Mouse (Mus musculus) liver, embryonic 11.5 days (tissue): Measurements from ENCODE around the gene Aatf. TPM values are rescaled to one million over a fixed set of nuclear protein-coding genes. Genes with fewer than 3 reads are reported as not detected.

Experiments
- ATAC-seq: fragments of 200-750 bp; cut with Nextera tagmentation; replicated peaks from 2 replicates; pipeline ENCODE4 v1.8.0; 2017; ENCODE audit warnings: moderate number of reproducible peaks, mild to moderate bottlenecking, moderate TSS enrichment, moderate library complexity; ENCODE audit not compliant: low FRiP score
- DNase-seq: peaks from one replicate; pipeline ENCODE4 v3.0.0-alpha.2; 2017; ENCODE audit warnings: low spot score
- H3K27ac ChIP-seq: fragments of 300-500 bp; sonication (generic); 2 replicates; pipeline ENCODE4 v1.5.1; 2014; ENCODE audit warnings: mild to moderate bottlenecking, low read depth, low read length, control low read depth
- H3K27me3 ChIP-seq: fragments of 300-500 bp; sonication (generic); replicated peaks from 2 replicates; pipeline ENCODE4 v1.6.1; 2014; ENCODE audit warnings: low read length, mixed read lengths; ENCODE audit not compliant: control insufficient read depth, insufficient read depth
- H3K36me3 ChIP-seq: fragments of 300-500 bp; sonication (generic); 2 replicates; pipeline ENCODE4 v1.6.1; 2014; ENCODE audit warnings: mild to moderate bottlenecking, low read length, moderate library complexity, mixed read lengths; ENCODE audit not compliant: control insufficient read depth, insufficient read depth
- H3K4me1 ChIP-seq: fragments of 300-500 bp; sonication (generic); replicated peaks from 2 replicates; pipeline ENCODE4 v1.6.1; 2014; ENCODE audit warnings: low read length, mixed read lengths; ENCODE audit not compliant: control insufficient read depth, insufficient read depth
- H3K4me2 ChIP-seq: fragments of 300-500 bp; sonication (generic); 2 replicates; pipeline ENCODE4 v1.6.1; 2014; ENCODE audit warnings: mild to moderate bottlenecking, control low read depth, moderate library complexity
- H3K4me3 ChIP-seq: fragments of 300-500 bp; sonication (generic); 2 replicates; pipeline ENCODE4 v1.5.1; 2014; ENCODE audit warnings: low read depth, low read length, control low read depth
- H3K9ac ChIP-seq: fragments of 300-500 bp; sonication (generic); 2 replicates; pipeline ENCODE4 v1.6.1; 2014; ENCODE audit warnings: low read depth, low read length, control low read depth
- H3K9me3 ChIP-seq: fragments of 300-500 bp; sonication (generic); 2 replicates; pipeline ENCODE4 v1.6.1; 2016; ENCODE audit warnings: low read length, inconsistent platforms, mixed read lengths; ENCODE audit not compliant: control insufficient read depth
- WGBS: fragments of 180-500 bp; shearing (Covaris S2); extraction: QIAGEN DNeasy Blood & Tissue Kit; methylation state at CpG from one replicate; pipeline ENCODE4 v1.1.7; 2014; 5-methylcytosine and 5-hydroxymethylcytosine counted together
- polyA plus RNA-seq: library from polyadenylated mRNA; unstranded; fragments of >200 nt; fragmentation: Nextera tagmentation; extraction: Ambion mirVana; gene quantifications from 2 replicates; pipeline ENCODE4 v1.2.1, GENCODE M21; 2014

The Aatf gene
- polyA plus RNA-seq, 1 experiment from 2014 or later: 87.6 TPM

DNA sequence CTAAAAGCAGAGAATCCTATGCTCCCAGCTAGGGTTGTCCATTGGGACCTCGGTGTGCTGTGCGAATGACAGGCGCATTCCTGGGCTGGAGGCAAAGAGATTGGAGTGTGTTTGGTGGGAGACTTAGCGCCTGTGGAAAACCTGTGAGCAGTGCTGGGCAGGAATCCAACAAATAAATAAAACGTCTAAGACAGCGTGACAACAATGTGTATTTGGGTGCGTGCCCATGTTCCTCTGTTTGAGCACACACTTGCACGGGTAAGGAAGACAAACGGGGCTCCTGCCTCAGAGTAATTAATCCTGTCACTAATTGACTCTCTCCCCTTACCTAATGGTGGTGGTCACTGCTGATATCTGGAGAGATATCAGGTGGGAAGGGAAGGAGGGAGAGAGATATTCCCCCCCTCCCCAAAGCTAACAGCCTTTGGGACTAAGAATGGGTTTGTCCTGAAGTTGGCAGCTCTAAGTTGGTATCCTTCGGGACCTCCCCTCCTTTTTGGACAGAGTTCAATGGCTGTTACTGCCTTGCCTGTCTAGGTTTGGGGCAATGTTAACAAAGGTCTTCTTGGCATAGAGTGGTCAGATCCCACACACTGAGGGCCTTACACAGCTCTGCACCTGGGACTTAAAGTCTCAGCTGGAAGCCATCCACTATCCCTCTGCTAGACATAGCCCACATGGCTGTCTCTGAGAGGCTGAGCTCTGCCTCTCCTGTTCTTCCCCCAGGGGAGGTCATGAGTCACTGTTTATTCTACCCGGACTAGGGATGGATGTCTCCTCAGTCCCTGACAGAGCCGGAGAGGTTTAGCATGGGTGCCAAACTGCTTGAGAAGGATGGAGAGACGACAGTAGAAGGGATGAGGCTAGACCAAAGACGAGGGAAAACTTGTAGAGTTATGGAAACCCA lies 16.7 kb upstream of the Aatf start:
- H3K36me3 ChIP-seq: no peaks in the 10 kb centered on the region
- 16% methylated on average over 14 of the region's 14 CpGs for WGBS
- H3K9me3 ChIP-seq: no peaks in the 10 kb centered on the region
- no peak overlapping the region for H3K9ac ChIP-seq
- no peaks in the 10 kb centered on the region for H3K4me1 ChIP-seq
- ATAC-seq: no peak
- DNase-seq: no peak
- H3K4me3 ChIP-seq: no peak overlapping the region
- peaks cover 91% of the 10 kb centered on the region for H3K27me3 ChIP-seq
- no peak overlapping the region for H3K27ac ChIP-seq
- H3K4me2 ChIP-seq: no peak overlapping the region

GRCm38 (mm10) chr11:84529143-84529755 lies 15.9 kb upstream of the Aatf start:
- H3K9me3 ChIP-seq: no peaks in the 10 kb centered on the region
- H3K36me3 ChIP-seq: no peaks in the 10 kb centered on the region
- H3K9ac ChIP-seq: no peak overlapping the region
- WGBS: 3% methylated on average over 24 of the region's 24 CpGs
- peaks cover 97% of the 10 kb centered on the region for H3K27me3 ChIP-seq
- H3K4me1 ChIP-seq: peaks cover 4% of the 10 kb centered on the region
- no peak overlapping the region for H3K4me2 ChIP-seq
- ATAC-seq (no peak), DNase-seq (no peak)
- no peak overlapping the region for H3K27ac ChIP-seq
- no peak overlapping the region for H3K4me3 ChIP-seq

DNA sequence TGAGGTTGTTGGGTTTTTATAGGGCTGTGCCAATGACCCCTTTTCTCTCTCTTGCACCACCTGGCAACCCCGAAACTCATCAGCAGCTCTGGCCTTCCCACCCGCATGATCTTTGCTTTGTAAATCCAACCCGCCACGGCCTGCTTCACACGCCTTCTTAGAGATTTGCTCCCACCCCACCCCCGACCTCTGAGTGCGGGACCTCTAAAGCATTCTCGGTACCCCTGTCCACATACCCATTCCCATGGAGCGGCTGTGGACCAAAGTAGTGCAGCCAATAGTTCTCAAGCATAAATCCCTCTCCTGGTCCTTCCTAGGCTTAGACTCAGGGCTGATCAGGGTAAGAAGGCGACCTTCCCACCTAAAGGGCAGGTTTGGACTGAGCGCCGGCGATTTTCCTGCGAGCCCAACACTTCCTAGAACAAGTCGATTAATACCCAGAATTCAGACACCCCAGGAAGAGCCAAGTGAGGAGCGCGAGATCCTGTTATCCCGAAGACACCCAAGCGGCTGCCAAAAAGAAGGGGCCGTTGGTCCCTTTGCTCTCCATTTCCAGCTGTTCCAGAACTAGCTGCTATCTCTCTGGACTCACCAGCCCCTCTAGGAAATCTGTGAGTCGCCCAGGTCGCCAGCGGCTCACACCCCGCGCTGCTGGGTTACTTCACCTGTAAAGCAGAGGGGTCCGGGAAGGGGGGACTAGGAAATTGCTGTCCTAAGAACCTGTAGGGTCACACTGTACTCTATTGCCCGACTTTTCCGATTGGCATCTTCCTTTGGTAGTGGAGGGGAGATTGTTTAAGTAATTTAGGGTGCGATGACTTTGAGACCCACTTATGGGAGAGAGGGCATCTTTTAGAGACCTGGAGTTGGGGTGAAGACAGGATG lies 13.9 kb upstream of the Aatf start:
- peaks cover 99% of the 10 kb centered on the region for H3K27me3 ChIP-seq
- ATAC-seq (no peak), DNase-seq (no peak)
- H3K4me3 ChIP-seq: no peak overlapping the region
- WGBS: 3% methylated on average over 29 of the region's 29 CpGs
- H3K27ac ChIP-seq: no peak overlapping the region
- no peaks in the 10 kb centered on the region for H3K9me3 ChIP-seq
- H3K4me2 ChIP-seq: no peak overlapping the region
- peaks cover 4% of the 10 kb centered on the region for H3K4me1 ChIP-seq
- H3K36me3 ChIP-seq: no peaks in the 10 kb centered on the region
- H3K9ac ChIP-seq: no peak overlapping the region

GRCm38 (mm10) chr11:84526451-84526850 lies 13.1 kb upstream of the Aatf start:
- Histone ChIP-seq H3K4me3 (no peak overlapping the region), H3K9me3 (no peaks in the 10 kb centered on the region), H3K36me3 (no peaks in the 10 kb centered on the region), H3K27me3 (peaks cover 99% of the 10 kb centered on the region), H3K4me1 (peaks cover 4% of the 10 kb centered on the region), H3K4me2 (peak overlapping the region; percentile 80), H3K9ac (no peak overlapping the region), H3K27ac (no peak overlapping the region)
- WGBS: 1% methylated on average over 10 of the region's 10 CpGs
- DNase-seq (no peak), ATAC-seq (no peak)

- H3K4me3 ChIP-seq: peak within 1 kb of the TSS; percentile 51
- peaks cover 100% of the 10 kb centered on the region for H3K27me3 ChIP-seq
- under 1% methylated on average over 64 of the region's 64 CpGs for WGBS
- no peak within 1 kb of the TSS for H3K27ac ChIP-seq
- DNase-seq (peak; percentile 55), ATAC-seq (no peak)
- H3K9ac ChIP-seq: no peak within 1 kb of the TSS
- no peaks in the 10 kb centered on the region for H3K9me3 ChIP-seq
- peak within 1 kb of the TSS; percentile 80 for H3K4me2 ChIP-seq
- peaks cover 4% of the 10 kb centered on the region for H3K4me1 ChIP-seq
- H3K36me3 ChIP-seq: no peaks in the 10 kb centered on the region
These were observed 12.3 kb upstream of the Aatf start, which contains the start of gene Lhx1 for GRCm38 (mm10) chr11:84525421-84526274. TSS of gene Lhx1 (minus strand) at chr11:84525535.

DNA sequence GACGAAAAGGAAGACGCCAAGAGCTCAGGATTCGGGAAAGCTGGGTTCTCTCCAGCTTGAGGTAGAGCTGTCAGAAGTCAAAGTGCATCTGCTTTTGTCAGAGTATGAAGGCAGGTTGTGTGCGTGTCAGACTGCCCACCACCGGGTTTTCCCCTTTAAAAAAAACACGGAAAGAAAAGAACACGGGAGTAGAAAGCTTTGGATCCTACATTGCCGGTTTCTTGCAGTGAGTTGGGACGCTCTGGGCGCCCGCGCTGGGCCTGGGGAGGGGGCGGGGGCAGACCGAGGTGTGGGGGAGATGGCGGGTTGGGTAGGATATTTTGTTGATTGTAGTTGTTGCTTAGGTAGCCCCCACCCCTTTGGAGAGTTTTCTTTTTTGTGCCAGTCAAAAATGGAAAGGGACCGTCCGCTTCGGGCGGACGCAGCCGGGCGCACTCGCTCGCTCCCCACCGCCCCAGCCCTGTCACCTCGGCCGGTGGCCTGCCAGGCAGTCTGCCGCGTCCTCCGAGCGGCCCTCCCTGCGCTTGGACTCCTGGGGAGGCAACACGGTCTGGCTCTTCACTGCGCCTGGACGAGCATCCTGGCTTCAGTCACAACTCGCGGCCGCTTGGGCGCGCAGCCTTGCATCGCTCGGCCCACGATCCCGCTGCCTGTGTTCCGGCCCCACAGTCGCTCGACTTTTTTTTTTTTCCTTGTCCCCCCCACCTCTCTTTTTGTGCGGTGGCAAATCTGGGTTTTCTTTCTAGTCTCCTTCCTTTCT lies 11.4 kb upstream of the Aatf start:
- under 1% methylated on average over 48 of the region's 48 CpGs for WGBS
- H3K9me3 ChIP-seq: no peaks in the 10 kb centered on the region
- H3K36me3 ChIP-seq: no peaks in the 10 kb centered on the region
- H3K4me2 ChIP-seq: peak overlapping the region; percentile 80
- peak overlapping the region; percentile 51 for H3K4me3 ChIP-seq
- no peak for DNase-seq
- H3K4me1 ChIP-seq: peaks cover 4% of the 10 kb centered on the region
- no peak overlapping the region for H3K9ac ChIP-seq
- H3K27ac ChIP-seq: no peak overlapping the region
- no peak for ATAC-seq
- H3K27me3 ChIP-seq: peaks cover 100% of the 10 kb centered on the region

- DNase-seq (peak; percentile 56), ATAC-seq (no peak)
- H3K27me3 ChIP-seq: peaks cover 100% of the 10 kb centered on the region
- no peak overlapping the region for H3K27ac ChIP-seq
- H3K9ac ChIP-seq: no peak overlapping the region
- H3K36me3 ChIP-seq: no peaks in the 10 kb centered on the region
- under 1% methylated on average over 35 of the region's 35 CpGs for WGBS
- H3K9me3 ChIP-seq: no peaks in the 10 kb centered on the region
- H3K4me2 ChIP-seq: peak overlapping the region; percentile 17
- H3K4me3 ChIP-seq: peak overlapping the region; percentile 4; the same call in 1 of the 2 replicates
- peaks cover 4% of the 10 kb centered on the region for H3K4me1 ChIP-seq
These were observed 10.7 kb upstream of the Aatf start for GRCm38 (mm10) chr11:84523841-84524510.
